Mouse (Mus musculus) limb, embryonic 12.5 days (tissue): ENCODE data around the gene Snrnp35. TPM values are rescaled to one million over a fixed set of nuclear protein-coding genes. Genes with fewer than 3 reads are reported as not detected.
A peak's percentile ranks its signal among the peaks of the same experiment; 100 is the strongest.

Experiments
- ATAC-seq: fragments of 200-750 bp; cut with Nextera tagmentation; 2 replicates; pipeline ENCODE4 v1.8.0; 2017; ENCODE audit warnings: low read depth, moderate TSS enrichment; ENCODE audit not compliant: insufficient number of reproducible peaks, insufficient read depth, low FRiP score, low TSS enrichment
- H3K27ac ChIP-seq: fragments of 300-500 bp; sonication (generic); 2 replicates; pipeline ENCODE4 v1.5.1; 2016; ENCODE audit warnings: mild to moderate bottlenecking, moderate library complexity
- H3K27me3 ChIP-seq: fragments of 300-500 bp; sonication (generic); 2 replicates; pipeline ENCODE4 v1.6.1; 2016; ENCODE audit warnings: mild to moderate bottlenecking, moderate library complexity
- H3K36me3 ChIP-seq: fragments of 300-500 bp; sonication (generic); 2 replicates; pipeline ENCODE4 v1.6.1; 2016; ENCODE audit warnings: mild to moderate bottlenecking, moderate library complexity
- H3K4me1 ChIP-seq: fragments of 300-500 bp; sonication (generic); replicated peaks from 2 replicates; pipeline ENCODE4 v1.6.1; 2016
- H3K4me2 ChIP-seq: fragments of 300-500 bp; sonication (generic); 2 replicates; pipeline ENCODE4 v1.6.1; 2016; ENCODE audit warnings: mild to moderate bottlenecking, moderate library complexity
- H3K4me3 ChIP-seq: fragments of 300-500 bp; sonication (generic); replicated peaks from 2 replicates; pipeline ENCODE4 v1.5.1; 2016; ENCODE audit warnings: mild to moderate bottlenecking
- H3K9ac ChIP-seq: fragments of 300-500 bp; sonication (generic); replicated peaks from 2 replicates; pipeline ENCODE4 v1.6.1; 2016; ENCODE audit warnings: mild to moderate bottlenecking, moderate library complexity
- H3K9me3 ChIP-seq: fragments of 300-500 bp; sonication (generic); 2 replicates; pipeline ENCODE4 v1.6.1; 2016; ENCODE audit warnings: mild to moderate bottlenecking, moderate library complexity
- WGBS: fragments of 180-500 bp; shearing (Covaris S2); methylation state at CpG from one replicate; pipeline ENCODE4 v1.1.7; 2016; 5-methylcytosine and 5-hydroxymethylcytosine counted together
- polyA plus RNA-seq: library from polyadenylated mRNA; unstranded; fragments of >200 nt; fragmentation: Nextera tagmentation; extraction: Ambion mirVana; gene quantifications from 2 replicates; pipeline ENCODE4 v1.2.1, GENCODE M21; 2016

The Snrnp35 gene
- polyA plus RNA-seq, 1 experiment from 2014 or later = 27.0 TPM

DNA sequence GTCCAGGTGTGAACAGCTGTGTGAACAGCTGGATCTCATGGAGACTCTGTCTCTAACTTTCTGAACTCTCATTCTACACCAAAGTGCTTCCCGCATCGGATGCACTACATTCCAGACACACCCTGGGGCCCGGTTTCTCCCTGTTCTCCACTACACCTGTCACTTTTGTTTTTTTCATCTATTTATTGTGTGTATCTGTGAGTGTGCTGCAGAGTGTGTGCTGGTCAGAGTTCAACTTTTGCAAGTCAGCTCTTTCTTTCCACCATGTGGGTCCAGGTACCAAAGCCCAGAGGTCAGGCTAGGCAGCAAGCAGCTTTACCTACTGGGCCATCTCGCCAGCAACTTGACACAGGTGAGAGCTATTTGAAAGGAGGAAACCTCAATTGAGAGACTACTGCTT lies 22.3 kb downstream of the Snrnp35 start:
- Histone ChIP-seq H3K36me3 (peaks cover 90% of the 10 kb centered on the region), H3K4me2 (no peak overlapping the region), H3K4me1 (peaks cover 3% of the 10 kb centered on the region; the same call in 1 of the 2 replicates), H3K27ac (no peak overlapping the region), H3K27me3 (no peaks in the 10 kb centered on the region), H3K9me3 (no peaks in the 10 kb centered on the region), H3K9ac (no peak overlapping the region), H3K4me3 (no peak overlapping the region)
- ATAC-seq = no peak
- WGBS = 88% methylated on average over 4 of the region's 4 CpGs

DNA sequence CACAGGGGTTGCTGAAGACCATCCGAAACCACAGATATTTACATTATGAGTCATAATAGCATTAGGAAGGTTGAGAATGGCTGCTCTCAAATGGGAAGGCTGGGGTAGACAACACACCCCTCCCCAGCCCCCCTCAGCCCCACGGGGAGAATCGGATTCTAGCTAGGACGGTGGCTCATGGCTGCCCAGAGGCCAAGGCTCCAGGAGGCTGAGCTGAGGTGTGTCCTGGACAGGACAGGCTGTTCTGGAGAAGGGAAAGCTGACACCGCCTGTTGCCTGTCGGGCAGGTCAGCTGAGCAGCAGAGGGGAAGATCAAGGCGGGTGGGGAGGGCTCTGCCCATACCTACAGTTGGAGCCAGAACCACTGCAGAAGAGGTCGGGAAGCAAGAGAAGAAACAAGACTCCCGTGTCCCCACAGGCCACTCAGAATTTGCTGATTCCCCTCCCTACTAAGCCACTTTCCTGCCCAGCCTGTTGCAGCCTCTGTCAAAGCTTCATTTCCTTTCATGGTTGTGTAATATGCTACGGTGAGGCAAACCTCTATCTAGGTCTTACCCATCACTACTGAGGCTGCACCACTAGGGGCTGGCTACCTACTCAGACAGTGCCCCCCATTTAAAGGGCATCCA lies 23.9 kb downstream of the Snrnp35 start:
- Histone ChIP-seq H3K9ac (no peak overlapping the region; the same call in 1 of the 2 replicates), H3K27ac (no peak overlapping the region), H3K4me2 (no peak overlapping the region), H3K27me3 (no peaks in the 10 kb centered on the region), H3K36me3 (peaks cover 91% of the 10 kb centered on the region), H3K9me3 (no peaks in the 10 kb centered on the region), H3K4me1 (peaks cover 3% of the 10 kb centered on the region; the same call in 1 of the 2 replicates), H3K4me3 (no peak overlapping the region)
- WGBS = 55% methylated on average over 10 of the region's 10 CpGs
- no peak for ATAC-seq

DNA sequence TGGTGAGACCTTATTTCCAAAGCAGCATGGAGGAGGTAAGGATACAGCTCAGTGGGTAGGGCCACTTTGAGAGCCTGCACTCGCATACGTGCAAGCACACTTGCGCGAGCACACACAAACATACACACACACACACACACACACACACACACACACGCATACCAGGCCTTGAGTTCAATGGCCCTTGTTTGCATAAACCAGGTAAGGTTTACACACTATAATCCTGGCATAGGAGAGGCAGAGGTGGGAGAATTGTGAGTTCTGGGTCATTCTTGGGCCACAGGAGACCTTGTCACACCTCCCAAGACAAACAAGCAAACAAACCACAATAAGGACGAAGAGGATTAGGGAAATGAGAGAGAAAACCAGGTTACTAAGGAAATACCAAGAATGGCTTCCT lies 26.3 kb downstream of the Snrnp35 start:
- Histone ChIP-seq H3K27me3 (no peaks in the 10 kb centered on the region), H3K4me3 (no peak overlapping the region), H3K9ac (no peak overlapping the region), H3K4me2 (no peak overlapping the region), H3K4me1 (peaks cover 3% of the 10 kb centered on the region; the same call in 1 of the 2 replicates), H3K36me3 (peaks cover 91% of the 10 kb centered on the region), H3K27ac (no peak overlapping the region), H3K9me3 (no peaks in the 10 kb centered on the region)
- WGBS = 92% methylated on average over 6 of the region's 6 CpGs
- ATAC-seq = no peak

DNA sequence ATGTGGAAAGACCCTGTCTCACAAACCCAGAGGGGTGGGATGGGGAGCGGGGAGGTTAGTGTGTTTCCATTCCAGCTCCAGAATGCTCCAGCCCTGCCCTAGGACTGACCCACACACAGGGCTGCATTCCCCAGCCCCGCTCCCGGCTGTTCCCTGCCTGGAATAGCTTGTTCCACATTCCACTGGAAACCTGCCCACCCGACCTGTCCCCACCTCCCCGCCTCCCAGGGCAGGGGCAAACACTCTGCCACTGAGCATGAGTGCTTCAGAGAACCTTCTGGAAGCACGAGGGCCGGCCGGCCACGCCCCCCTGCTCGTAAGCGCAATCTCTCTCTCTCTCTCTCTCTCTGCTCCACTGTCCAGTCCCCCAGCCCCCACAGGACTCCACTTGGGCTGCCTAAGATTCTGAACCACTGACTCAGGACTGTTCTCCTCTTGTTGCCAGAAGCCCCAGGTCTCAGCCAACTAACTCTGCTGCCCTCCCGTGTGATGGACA lies 26.9 kb downstream of the Snrnp35 start:
- Histone ChIP-seq H3K36me3 (peaks cover 90% of the 10 kb centered on the region), H3K9ac (no peak overlapping the region), H3K4me3 (no peak overlapping the region), H3K4me2 (no peak overlapping the region), H3K4me1 (peaks cover 3% of the 10 kb centered on the region; the same call in 1 of the 2 replicates), H3K27ac (no peak overlapping the region), H3K9me3 (no peaks in the 10 kb centered on the region), H3K27me3 (no peaks in the 10 kb centered on the region)
- WGBS = 81% methylated on average over 12 of the region's 12 CpGs
- ATAC-seq = no peak

DNA sequence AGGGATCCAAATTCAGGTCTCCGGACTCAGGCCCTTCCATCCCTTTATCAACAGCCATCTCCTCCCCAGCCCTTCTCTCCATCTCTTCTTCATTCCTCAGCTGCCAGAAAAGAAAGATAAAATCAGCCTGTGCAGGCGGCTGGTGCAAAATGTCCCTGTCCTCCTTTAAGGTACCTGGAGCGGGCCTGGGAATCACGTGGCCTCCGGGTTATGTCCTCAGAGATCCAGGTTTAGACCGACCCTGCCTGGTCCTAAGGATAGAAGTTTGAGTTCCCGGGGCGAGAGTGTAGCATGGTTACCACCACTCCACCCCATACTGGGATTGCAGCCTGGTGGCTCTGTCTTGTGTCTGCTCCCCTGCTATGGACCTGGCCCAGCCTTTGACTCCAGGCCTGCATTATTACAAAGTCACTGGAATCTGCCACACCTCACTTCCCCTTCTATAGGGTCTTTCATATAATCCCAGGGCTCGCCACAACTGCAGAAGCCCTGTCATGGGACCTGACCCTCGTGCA lies 27.7 kb downstream of the Snrnp35 start:
- Histone ChIP-seq H3K36me3 (peaks cover 89% of the 10 kb centered on the region), H3K9me3 (no peaks in the 10 kb centered on the region), H3K4me2 (no peak overlapping the region), H3K27me3 (no peaks in the 10 kb centered on the region), H3K27ac (no peak overlapping the region), H3K4me3 (no peak overlapping the region), H3K9ac (no peak overlapping the region), H3K4me1 (peaks cover 3% of the 10 kb centered on the region; the same call in 1 of the 2 replicates)
- 92% methylated on average over 10 of the region's 10 CpGs for WGBS
- ATAC-seq = no peak

DNA sequence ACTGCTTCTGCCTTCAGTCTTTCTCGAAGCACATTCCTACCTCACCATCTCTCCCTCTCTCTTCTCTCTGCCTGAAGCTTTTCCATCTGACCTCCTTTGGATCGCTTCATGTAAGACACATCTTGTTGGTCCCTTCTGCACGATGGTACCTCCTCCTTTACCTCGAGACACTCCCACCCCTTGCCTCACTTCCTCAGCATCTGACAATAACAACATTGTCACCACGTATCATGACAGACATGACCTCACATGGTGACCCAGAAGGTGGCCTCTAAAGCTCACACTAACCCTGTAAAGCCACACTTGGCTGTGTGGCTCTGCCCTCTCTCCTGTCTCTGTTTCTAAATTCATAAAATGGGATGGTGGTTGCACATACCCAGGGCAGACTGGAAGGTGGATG lies 32.9 kb downstream of the Snrnp35 start:
- no peaks in the 10 kb centered on the region for H3K27me3 ChIP-seq
- WGBS = 86% methylated on average over 5 of the region's 5 CpGs
- peaks cover 87% of the 10 kb centered on the region for H3K36me3 ChIP-seq
- no peaks in the 10 kb centered on the region for H3K9me3 ChIP-seq
- ATAC-seq = no peak
- no peak overlapping the region for H3K4me2 ChIP-seq
- no peak overlapping the region for H3K27ac ChIP-seq
- no peaks in the 10 kb centered on the region for H3K4me1 ChIP-seq
- no peak overlapping the region for H3K9ac ChIP-seq
- H3K4me3 ChIP-seq = no peak overlapping the region

DNA sequence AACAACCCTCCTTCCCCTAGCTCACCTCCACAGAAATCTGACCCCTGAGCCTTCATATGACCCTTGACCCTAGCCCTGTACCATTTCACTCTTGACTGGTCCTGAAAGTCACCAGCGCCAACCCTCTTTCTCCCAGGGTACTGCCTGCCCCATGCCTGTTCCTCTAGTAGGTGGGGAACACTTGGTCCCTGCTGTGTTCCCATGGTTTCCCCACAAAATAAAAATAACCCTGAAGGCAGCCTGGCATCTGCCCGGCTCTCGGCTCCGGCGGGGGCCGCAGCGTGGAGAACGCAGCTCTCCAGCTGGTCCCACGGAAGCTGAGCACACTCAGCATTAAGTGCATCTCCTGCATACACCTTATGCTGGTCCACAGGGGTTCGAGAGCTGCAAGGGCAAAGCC lies 35.7 kb downstream of the Snrnp35 start:
- Histone ChIP-seq H3K4me2 (no peak overlapping the region), H3K4me3 (no peak overlapping the region), H3K4me1 (no peaks in the 10 kb centered on the region), H3K36me3 (peaks cover 72% of the 10 kb centered on the region), H3K27me3 (no peaks in the 10 kb centered on the region), H3K27ac (no peak overlapping the region), H3K9me3 (no peaks in the 10 kb centered on the region), H3K9ac (no peak overlapping the region)
- no peak for ATAC-seq
- WGBS = 91% methylated on average over 10 of the region's 10 CpGs

DNA sequence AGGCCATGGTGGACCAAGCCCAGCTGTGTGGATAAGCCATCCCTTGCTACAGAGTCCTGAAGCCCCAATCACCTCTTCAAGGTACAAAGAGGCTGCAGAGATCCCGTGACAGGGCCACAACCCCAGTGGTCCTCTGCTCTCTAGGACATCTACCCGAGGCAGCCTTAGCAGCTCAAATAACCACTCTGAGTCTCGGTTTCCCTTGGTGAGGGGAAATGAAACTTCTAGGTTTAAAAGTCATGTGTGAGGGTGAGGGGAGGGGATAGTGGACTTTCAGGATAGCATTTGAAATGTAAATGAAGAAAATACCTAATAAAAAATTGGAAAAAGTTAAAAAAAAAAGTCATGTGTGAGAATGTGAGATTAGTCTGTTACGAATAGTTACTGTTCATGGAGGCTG lies 38.7 kb downstream of the Snrnp35 start:
- H3K4me1 ChIP-seq = no peaks in the 10 kb centered on the region
- H3K4me2 ChIP-seq = no peak overlapping the region
- no peaks in the 10 kb centered on the region for H3K9me3 ChIP-seq
- ATAC-seq = no peak
- H3K27me3 ChIP-seq = no peaks in the 10 kb centered on the region
- H3K36me3 ChIP-seq = peaks cover 76% of the 10 kb centered on the region
- H3K9ac ChIP-seq = no peak overlapping the region
- H3K27ac ChIP-seq = no peak overlapping the region
- 90% methylated on average over 4 of the region's 4 CpGs for WGBS
- H3K4me3 ChIP-seq = no peak overlapping the region

DNA sequence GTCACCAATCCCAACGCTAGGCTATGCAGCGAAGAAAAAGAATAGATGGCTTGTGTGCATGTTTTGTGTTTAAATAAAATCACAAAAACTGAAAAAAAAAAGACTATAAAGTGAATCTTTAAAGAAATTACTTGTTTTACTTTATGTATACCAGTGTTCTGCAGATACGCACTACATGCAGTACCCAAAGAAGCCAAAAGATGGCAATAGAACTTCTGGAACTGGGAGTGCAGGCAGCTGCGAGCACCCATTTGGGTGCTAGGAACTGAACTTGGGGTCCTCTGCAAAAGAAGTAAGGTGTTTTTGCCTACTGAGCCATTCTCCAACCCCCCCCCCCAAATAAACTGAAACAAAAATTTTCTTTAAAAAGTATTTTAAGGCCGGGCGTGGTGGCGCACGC lies 40.1 kb downstream of the Snrnp35 start:
- Histone ChIP-seq H3K27me3 (no peaks in the 10 kb centered on the region), H3K9me3 (no peaks in the 10 kb centered on the region), H3K27ac (no peak overlapping the region), H3K9ac (no peak overlapping the region), H3K4me1 (peaks cover under 1% of the 10 kb centered on the region), H3K36me3 (peaks cover 67% of the 10 kb centered on the region), H3K4me2 (no peak overlapping the region), H3K4me3 (no peak overlapping the region)
- WGBS = 92% methylated on average over 8 of the region's 8 CpGs
- ATAC-seq = no peak

DNA sequence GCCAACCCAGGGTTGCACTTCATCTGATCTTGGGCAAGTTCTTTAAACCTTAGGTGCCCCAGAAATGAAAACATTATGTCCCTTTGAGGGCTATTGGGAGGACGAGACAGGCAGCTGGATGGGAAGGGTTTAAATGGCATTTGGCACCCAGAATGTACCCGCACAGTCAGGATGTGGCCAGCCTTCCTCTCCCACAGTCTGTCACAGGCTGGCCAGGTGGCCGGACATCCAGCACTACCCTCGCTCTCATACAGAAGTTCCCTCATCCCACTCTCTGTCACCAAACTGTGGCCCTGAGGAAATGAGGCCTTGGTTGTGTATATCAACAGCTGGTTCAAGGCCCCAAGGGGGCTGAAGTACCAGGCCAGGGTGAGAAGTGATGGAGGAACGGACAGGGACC lies 42.0 kb downstream of the Snrnp35 start:
- 88% methylated on average over 5 of the region's 5 CpGs for WGBS
- Histone ChIP-seq H3K4me3 (no peak overlapping the region), H3K27ac (no peak overlapping the region), H3K4me1 (peaks cover 20% of the 10 kb centered on the region), H3K9ac (no peak overlapping the region), H3K4me2 (no peak overlapping the region), H3K27me3 (no peaks in the 10 kb centered on the region), H3K36me3 (peaks cover 48% of the 10 kb centered on the region), H3K9me3 (no peaks in the 10 kb centered on the region)
- ATAC-seq = no peak

DNA sequence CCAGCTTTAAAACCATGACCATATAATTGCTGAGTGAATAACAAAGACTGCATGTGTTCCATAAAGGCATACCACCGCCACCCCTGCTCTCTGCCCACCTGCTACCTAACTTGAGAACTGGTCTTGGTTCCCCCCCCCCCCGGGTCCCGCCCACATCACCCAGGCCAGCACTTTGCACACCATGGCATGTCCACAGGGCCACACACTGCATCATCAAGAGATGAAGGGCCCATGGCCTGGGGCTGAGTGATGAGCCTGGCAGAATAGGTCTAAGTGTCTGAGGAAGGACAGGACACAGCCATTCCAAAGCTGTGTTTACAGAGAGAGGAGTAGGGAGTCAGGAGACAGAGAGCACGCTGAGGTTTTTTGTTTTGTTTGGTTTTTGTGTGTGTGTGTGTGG lies 45.4 kb downstream of the Snrnp35 start:
- peak overlapping the region; percentile 53 for H3K9ac ChIP-seq
- H3K4me2 ChIP-seq = peak overlapping the region; percentile 65
- no peaks in the 10 kb centered on the region for H3K9me3 ChIP-seq
- H3K4me1 ChIP-seq = peaks cover 37% of the 10 kb centered on the region
- WGBS = 71% methylated on average over 4 of the region's 4 CpGs
- ATAC-seq = no peak
- H3K27me3 ChIP-seq = no peaks in the 10 kb centered on the region
- peak overlapping the region; percentile 57 for H3K27ac ChIP-seq
- H3K36me3 ChIP-seq = peaks cover 31% of the 10 kb centered on the region
- peak overlapping the region; percentile 82 for H3K4me3 ChIP-seq

DNA sequence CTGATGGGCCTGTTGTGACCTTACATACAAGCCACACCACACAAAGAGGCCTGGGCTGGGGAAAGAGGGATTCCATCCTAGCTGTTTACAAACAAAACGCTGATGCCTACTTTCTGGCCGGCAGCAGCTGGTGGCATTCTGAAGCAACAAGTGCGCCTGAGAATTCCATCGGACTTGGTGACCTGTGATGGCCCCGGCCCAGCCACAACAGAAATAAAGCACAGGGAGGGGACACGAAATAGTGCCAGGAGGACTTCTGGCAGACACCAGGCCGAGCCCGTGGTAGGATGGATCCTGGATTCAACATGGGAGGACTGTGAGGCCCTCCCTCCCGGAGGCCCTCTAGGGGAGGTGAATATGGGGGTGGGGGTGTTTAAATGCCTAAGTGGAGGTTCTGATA lies 45.9 kb downstream of the Snrnp35 start:
- 26% methylated on average over 9 of the region's 9 CpGs for WGBS
- H3K4me1 ChIP-seq = peaks cover 37% of the 10 kb centered on the region
- H3K9ac ChIP-seq = peak overlapping the region; percentile 53
- no peak for ATAC-seq
- no peaks in the 10 kb centered on the region for H3K9me3 ChIP-seq
- H3K4me3 ChIP-seq = peak overlapping the region; percentile 82
- peak overlapping the region; percentile 65 for H3K4me2 ChIP-seq
- peak overlapping the region; percentile 57 for H3K27ac ChIP-seq
- peaks cover 27% of the 10 kb centered on the region for H3K36me3 ChIP-seq
- H3K27me3 ChIP-seq = no peaks in the 10 kb centered on the region
